Mouse (Mus musculus): ENCODE measurements around the gene Nxpe4. TPM values are rescaled to one million over a fixed set of nuclear protein-coding genes. Genes with fewer than 3 reads are reported as not detected.

Nxpe4 gene
- total and polyA plus RNA-seq, 3 experiments, result 9.2 to 14.9 TPM; not detected in 1

GRCm38 (mm10) chr9:48447783-48448209, 286.0 kb downstream of the Nxpe4 start:
- TF ChIP-seq KAT2A (conservative IDR thresholded peaks at IDR 0.05; ENCODE audit: low read depth, low read length), result no peak
- no peak for TF ChIP-seq JUND (IDR thresholded peaks at IDR 0.05; ENCODE audit: low read depth, low read length)
- TF ChIP-seq SMC3 (IDR thresholded peaks at IDR 0.05; ENCODE audit: low read depth, low read length), result peak; percentile 89
- TF ChIP-seq MXI1 (IDR thresholded peaks at IDR 0.05; ENCODE audit: low read depth, low read length), result no peak
- peak; percentile 38; the same call in 1 of the 2 replicates for TF ChIP-seq GATA1 (IDR thresholded peaks at IDR 0.05; ENCODE audit: low read depth, low read length)
- TF ChIP-seq RAD21 (IDR thresholded peaks at IDR 0.05; ENCODE audit: low read depth, low read length), result peak; percentile 69
- no peak for TF ChIP-seq MAFK (IDR thresholded peaks at IDR 0.05; ENCODE audit: borderline replicate concordance, low read depth, low read length)
- no peak for TF ChIP-seq RCOR1 (IDR thresholded peaks at IDR 0.05; ENCODE audit: low read depth, low read length)
- TF ChIP-seq BHLHE40 (IDR thresholded peaks at IDR 0.05; ENCODE audit: borderline replicate concordance, low read depth, low read length), result no peak
- peak; percentile 37 to 80 (median 62) for TF ChIP-seq CTCF (IDR thresholded peaks at IDR 0.05 in 2 of 3, conservative IDR thresholded peaks at IDR 0.05 in 1 of 3; ENCODE audit: control insufficient read depth in 1 of 3, insufficient read depth in 1 of 3, low read depth in 2 of 3, low read length in 3 of 3, poor library complexity in 1 of 3, severe bottlenecking in 1 of 3)
- no peak for TF ChIP-seq POLR2A (IDR thresholded peaks at IDR 0.05; ENCODE audit: control insufficient read depth in 1 of 2, insufficient read depth in 1 of 2, low read depth in 1 of 2, low read length in 2 of 2, poor library complexity in 1 of 2)
- TF ChIP-seq MYB (IDR thresholded peaks at IDR 0.05; ENCODE audit: low read depth, low read length), result no peak
- no peak for TF ChIP-seq GABPA (IDR thresholded peaks at IDR 0.05; ENCODE audit: low read depth, low read length)
- TF ChIP-seq ETS1 (IDR thresholded peaks at IDR 0.05; ENCODE audit: low read depth, low read length), result no peak
- peak; percentile 54 for TF ChIP-seq ZC3H11A (IDR thresholded peaks at IDR 0.05; ENCODE audit: low read depth, low read length)

More at GRCm38 (mm10) chr9:48447783-48448209, 286.0 kb downstream of the Nxpe4 start:
- no peak overlapping the region for H3K4me3 ChIP-seq (ENCODE audit: control insufficient read depth in 1 of 2, insufficient read depth in 1 of 2, low read depth in 2 of 2, low read length in 2 of 2)
- no peak overlapping the region for H3K27ac ChIP-seq (ENCODE audit: control insufficient read depth, low read depth, low read length)
- no peaks in the 10 kb centered on the region for H3K9me3 ChIP-seq (replicated peaks; ENCODE audit: insufficient read depth, low read length)
- no peaks in the 10 kb centered on the region for H3K36me3 ChIP-seq (ENCODE audit: control insufficient read depth in 1 of 2, insufficient read depth in 2 of 2, low read length in 2 of 2)
- H3K27me3 ChIP-seq (ENCODE audit: control insufficient read depth in 1 of 2, insufficient read depth in 2 of 2, low read length in 2 of 2), result peaks cover 0 to 1% of the 10 kb centered on the region in 2 experiments; a peak in 1 of 4 replicates
- H3K4me1 ChIP-seq (ENCODE audit: control insufficient read depth in 1 of 2, insufficient read depth in 2 of 2, low read length in 2 of 2), result no peaks in the 10 kb centered on the region
- no peaks in the 10 kb centered on the region for H3K79me2 ChIP-seq (ENCODE audit: control insufficient read depth, insufficient read depth, low read length, poor library complexity)
- peak; percentile 75 for DNase-seq (ENCODE audit: low read depth, low spot score)
- no peak overlapping the region for H3K9ac ChIP-seq (ENCODE audit: control insufficient read depth, low read depth, low read length, poor library complexity, severe bottlenecking)

Other genes starting within 250 kb of the Nxpe4 start
- gene Nxpe2, start 191.4 kb downstream of the Nxpe4 start, total RNA-seq (2012; rRNA removed), result 3.3 and 3.5 TPM in 2 replicates
- 1 to 10 TPM in 1 of 2 experiments, not detected in 1; 3.1 TPM for gene Nxpe2, start 191.4 kb downstream of the Nxpe4 start, polyA plus RNA-seq (2012; ENCODE audit: insufficient read depth in 1 of 2, insufficient read length in 2 of 2, low read depth in 1 of 2, low replicate concordance in 2 of 2, missing spikeins in 1 of 2)